Mouse (Mus musculus) monocyte, adult 5-6 weeks (primary cell): ENCODE data around the gene Olfr464. TPM values are rescaled to one million over a fixed set of nuclear protein-coding genes. Genes with fewer than 3 reads are reported as not detected.
A peak's percentile ranks its signal among the peaks of the same experiment; 100 is the strongest.

Source experiments
- ATAC-seq: fragments of 153-309, 156-312 bp; replicated peaks from 2 replicates; pipeline ENCODE4 v1.8.0; 2017; ENCODE audit warnings: mild to moderate bottlenecking; ENCODE audit not compliant: low TSS enrichment, insufficient number of reproducible peaks, severe bottlenecking, poor library complexity, low FRiP score
- total RNA-seq: library from RNA; stranded (forward); fragments of 200-1000, 200-491, 200-594 nt; gene quantifications from 3 replicates; pipeline ENCODE4 v1.2.3, GENCODE M21; 2017

The Olfr464 gene
- total RNA-seq, result not detected in 3 replicates

DNA sequence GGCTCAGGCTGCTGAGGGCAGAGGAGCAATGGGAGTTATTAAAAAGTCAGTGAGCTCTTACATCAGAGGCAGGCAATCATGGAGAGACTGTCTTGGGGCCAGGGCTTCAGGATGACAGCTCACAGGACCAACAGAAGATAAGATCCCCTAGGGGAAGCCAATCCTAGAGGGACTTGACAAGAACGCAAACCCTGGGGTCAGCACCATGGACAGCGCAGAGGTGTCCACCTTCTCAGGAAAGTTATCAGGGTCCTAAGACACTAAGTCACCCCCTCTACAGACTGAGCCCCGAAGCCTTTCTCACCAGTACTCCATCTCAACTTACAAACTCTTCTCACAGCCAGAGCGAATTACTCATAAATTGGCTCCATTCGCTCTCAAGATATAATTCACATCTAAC, at the start of gene Olfr464:
Gene Olfr464 (minus strand): TSS at position 2 of the 400 bp plus-strand sequence.
- ATAC-seq, result no peak

GRCm38 (mm10) chr11:87968356-87969122, 47.8 kb upstream of the Olfr464 start:
- no peak for ATAC-seq

DNA sequence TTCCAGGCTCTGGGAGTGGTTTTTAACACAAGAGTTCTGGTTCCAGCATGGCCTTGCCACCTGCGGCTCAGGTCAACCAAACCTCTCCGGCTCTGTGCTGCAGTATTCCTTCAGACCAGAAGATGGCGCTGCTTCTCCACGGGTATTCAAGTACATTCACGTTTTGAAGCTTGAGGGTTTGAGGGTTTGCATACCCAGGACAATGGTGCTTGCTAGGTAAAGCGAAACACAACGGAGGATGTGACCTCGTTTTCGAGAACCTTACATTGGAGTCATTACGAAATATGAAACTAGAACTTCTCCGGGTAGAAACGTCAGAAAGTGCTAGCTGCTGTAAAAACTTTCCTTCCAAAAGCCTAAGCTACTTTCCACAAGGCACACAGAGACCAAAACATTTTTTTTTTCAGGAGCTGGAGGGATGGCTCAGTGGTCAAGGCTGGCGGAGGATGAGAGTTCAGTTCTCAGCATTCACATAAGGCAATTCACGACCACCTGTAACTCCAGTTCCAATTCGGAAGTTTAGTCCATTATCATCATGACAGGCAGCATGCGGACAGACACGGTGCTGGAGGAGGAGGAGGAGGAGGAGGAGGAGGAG, 47.0 kb upstream of the Olfr464 start:
- ATAC-seq, result peak; percentile 92

DNA sequence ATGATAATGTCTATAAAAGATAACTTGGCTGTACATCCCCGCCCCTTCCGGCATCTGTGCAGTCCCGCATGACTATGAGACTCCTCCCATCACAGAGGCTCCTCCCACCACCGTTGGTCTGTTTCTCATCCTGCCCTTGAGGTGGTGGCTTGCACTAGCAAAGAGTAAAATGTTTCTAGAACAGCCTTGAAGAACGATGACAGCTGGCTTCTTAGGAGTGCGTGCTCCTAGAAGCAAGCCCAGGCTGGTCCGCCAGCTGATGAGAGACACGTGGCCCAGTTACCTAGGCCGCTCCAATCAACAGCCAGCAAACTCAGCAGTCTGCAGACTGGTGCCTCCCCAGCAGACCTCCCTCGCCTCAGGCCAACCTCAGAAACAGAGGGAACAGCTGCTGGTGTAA, 45.4 kb upstream of the Olfr464 start:
- no peak for ATAC-seq

GRCm38 (mm10) chr11:87965293-87965692, 44.5 kb upstream of the Olfr464 start:
- no peak for ATAC-seq

GRCm38 (mm10) chr11:87957066-87957465, 36.3 kb upstream of the Olfr464 start:
- ATAC-seq, result no peak

DNA sequence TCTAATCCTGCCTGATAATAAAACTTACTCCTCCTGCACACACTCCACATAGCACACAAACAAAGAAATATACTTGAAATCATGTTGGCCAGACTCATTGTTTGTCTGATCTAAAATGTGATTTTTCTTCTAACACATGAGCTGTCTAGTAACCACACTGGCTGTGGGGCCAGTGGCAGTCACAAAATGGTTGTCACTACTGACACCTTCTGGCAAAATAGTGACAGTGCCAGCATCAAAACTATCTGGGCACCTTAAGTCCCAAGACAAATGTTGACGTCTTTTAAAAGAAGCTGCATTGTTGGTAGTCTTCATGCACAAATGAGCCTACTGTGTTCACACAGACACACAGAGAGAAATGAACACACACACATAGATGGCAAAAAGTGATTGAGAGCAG, 34.4 kb upstream of the Olfr464 start:
- no peak for ATAC-seq

DNA sequence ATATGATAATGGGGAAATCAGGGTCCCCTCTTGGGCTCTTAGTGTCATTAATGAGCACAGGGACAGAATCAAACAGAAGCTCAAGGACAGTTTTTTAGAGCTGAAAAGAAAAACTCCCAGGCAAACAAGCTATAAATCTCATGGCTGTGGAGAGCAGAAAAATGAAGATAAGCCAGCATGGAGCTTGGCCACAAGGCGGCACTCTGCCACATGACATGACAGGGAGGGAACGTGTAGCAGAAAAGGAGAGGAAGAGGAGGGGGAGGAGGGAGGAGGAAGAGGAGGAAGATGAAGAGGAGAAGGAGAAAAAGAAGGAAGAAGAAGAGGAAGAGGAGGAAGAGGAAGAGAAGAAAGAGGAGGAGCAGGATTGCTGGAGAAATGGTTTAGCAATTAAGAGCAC, 29.2 kb upstream of the Olfr464 start:
- no peak for ATAC-seq

- ATAC-seq, result no peak
These were observed 14.7 kb upstream of the Olfr464 start for GRCm38 (mm10) chr11:87935467-87935866.

DNA sequence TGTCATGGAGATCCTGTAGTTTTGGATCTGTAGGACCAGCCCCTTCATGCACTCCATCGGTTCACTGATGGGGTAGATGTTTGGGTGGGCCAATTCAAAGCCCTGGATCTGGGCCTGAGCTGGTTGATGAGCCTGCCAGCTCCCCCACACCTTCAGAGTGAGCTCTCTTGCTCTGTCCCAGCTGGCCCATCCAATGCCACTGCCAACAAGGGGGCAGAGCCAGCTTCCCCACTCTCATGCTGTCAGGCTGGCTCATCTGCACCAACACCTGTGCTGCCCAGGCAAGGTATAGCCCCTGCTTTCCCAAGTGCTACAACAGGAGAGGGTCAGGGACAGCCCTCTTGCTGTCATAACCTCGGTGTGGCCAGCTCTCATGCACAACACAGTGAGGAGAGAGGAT, 13.0 kb upstream of the Olfr464 start:
- ATAC-seq, result no peak

- ATAC-seq, result no peak
These were observed 9.6 kb upstream of the Olfr464 start for GRCm38 (mm10) chr11:87930348-87930747.

GRCm38 (mm10) chr11:87920301-87920700, 466 bp downstream of the Olfr464 start:
- no peak for ATAC-seq

- ATAC-seq, result no peak
These were observed 4.8 kb downstream of the Olfr464 start for GRCm38 (mm10) chr11:87916005-87916404.

DNA sequence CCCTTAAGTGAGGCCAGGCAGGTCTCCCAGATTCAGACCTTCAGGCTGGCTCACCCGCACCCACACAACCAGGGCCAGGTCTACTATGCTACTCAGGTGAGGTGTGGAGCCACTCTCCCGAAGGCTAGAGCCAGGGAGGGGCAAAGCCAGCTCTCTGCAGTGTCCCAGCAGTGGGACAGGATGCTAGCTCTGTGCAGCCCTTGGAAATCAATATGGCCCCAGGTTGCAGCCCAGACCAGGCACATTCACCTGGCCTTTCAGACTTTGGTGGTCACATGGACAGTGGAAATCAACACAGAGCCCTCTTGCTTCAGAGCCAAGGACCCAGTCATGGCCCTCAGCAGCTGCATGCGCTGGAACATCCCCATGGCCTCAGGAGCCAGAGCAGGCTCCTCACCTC, 16.4 kb downstream of the Olfr464 start:
- ATAC-seq, result no peak

- no peak for ATAC-seq
These were observed 23.5 kb downstream of the Olfr464 start, which contains the start of gene Olfr463 for GRCm38 (mm10) chr11:87897287-87897686. Olfr463 (minus strand) TSS chr11:87897387.

DNA sequence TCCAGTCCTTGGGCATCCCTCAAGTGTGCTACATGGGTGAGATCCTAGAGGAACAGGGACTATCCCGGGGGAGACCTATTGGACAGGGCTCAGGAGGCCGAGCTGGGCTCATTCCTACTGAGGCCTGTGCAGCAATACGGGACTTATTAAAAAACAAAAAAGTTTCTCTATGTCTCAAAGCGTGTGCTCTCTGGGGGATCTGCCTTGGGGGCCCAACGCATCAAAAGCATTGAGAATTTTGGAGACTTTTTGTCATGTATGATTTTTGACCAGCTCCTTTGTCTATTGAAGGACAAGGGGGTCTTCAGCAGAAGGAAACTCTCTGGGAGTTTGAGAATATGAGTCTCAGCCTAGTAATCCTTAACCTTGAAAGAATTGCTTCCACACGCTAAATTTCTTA, 28.6 kb downstream of the Olfr464 start, which contains the start of gene Olfr462:
Gene Olfr462 (minus strand): TSS at position 101 of the 400 bp plus-strand sequence.
- no peak for ATAC-seq

DNA sequence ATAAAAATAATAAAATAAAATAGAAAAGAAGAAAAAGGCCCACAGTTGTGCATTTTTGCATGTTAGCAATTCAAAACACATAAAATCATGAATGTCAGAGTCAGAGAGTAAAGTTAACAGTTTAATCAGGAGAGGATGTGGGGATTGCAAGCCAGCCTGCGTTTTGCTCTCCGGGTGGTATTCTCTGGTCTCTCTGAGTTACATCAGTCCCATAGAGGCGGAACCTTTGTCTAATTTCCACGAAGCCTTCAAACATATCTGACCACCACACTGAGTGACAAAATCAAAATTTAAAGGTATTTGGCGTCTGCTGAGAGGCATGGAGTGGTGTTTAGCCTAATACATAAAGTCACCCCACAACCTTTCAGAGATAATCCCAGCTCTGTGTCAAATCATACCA, 35.9 kb downstream of the Olfr464 start:
- ATAC-seq, result no peak

- no peak for ATAC-seq
These were observed 37.3 kb downstream of the Olfr464 start for GRCm38 (mm10) chr11:87883493-87883892.

- 0 out of 2 replicates have a peak, but pooled peaks have one; percentile 27 for ATAC-seq
These were observed 39.1 kb downstream of the Olfr464 start for GRCm38 (mm10) chr11:87881714-87882113.

DNA sequence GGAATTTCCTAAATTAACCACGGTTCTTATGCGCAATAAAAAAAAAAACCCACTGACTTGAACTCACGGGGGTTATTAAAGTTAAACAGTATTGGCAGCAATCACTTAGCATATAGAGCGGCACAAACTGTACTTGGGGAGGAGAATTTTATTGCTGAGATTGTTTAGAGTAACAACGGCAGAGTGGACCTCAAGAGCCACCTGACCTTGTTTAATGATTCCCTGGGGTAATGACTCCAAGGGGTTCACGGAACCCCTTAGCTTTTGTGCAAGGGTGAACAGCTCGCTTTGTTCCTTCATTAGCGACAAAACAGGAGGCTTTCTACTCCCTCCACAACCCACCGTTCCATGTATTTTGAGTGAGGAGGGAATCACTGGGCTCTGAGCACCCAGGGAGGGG, 40.9 kb downstream of the Olfr464 start:
- no peak for ATAC-seq
